Mouse (Mus musculus): Measurements from ENCODE around the gene Wnt10b.
A peak's percentile ranks its signal among the peaks of the same experiment; 100 is the strongest.

DNA sequence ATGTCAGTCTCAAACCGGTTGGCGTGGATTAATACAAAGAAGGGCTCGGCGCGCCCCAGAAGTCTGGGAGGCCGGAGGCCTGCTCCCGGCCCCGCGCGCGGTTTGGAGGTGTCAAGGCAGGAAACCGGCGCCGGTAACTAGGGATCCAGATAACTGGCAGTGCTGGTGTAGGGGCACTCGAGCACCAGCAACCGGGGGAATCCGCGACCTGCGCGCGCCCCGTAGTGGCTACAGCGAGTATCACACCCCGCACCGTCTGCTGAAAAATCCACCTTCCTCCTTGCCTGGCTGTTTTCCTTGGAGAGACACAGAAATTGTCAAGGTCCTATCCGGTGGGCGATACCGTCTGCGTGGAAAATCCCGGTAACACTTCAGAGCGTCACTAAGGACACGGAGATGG is 26.1 kb upstream of the Wnt10b start:
- TF ChIP-seq CTCF (IDR thresholded peaks at IDR 0.05; ENCODE audit: low read depth) (peak; percentile 89), EP300 (IDR thresholded peaks at IDR 0.05; ENCODE audit: low read depth) (no peak)
